Mouse (Mus musculus) forebrain, embryonic 11.5 days (tissue): ENCODE results near the gene I830077J02Rik. TPM values are rescaled to one million over a fixed set of nuclear protein-coding genes. Genes with fewer than 3 reads are reported as not detected.
"Not testable (repeated sequence)": the region's sequence is repeated elsewhere in the genome, so short reads cannot be mapped to it uniquely, and the experiment has no call there.

Source experiments
- ATAC-seq: fragments of 200-750 bp; cut with Nextera tagmentation; replicated peaks from 2 replicates; pipeline ENCODE4 v1.8.0; 2017; ENCODE audit warnings: moderate TSS enrichment; ENCODE audit not compliant: low FRiP score
- DNase-seq: peaks from one replicate; pipeline ENCODE4 v3.0.0-alpha.2; 2017; ENCODE audit warnings: low spot score
- H3K27ac ChIP-seq: fragments of 300-500 bp; sonication (generic); 2 replicates; pipeline ENCODE4 v1.5.1; 2014; ENCODE audit warnings: low read depth, low read length
- H3K27me3 ChIP-seq: fragments of 300-500 bp; sonication (generic); 2 replicates; pipeline ENCODE4 v1.6.1; 2014; ENCODE audit warnings: mild to moderate bottlenecking, low read length, mixed read lengths; ENCODE audit not compliant: control insufficient read depth, insufficient read depth
- H3K36me3 ChIP-seq: fragments of 300-500 bp; sonication (generic); 2 replicates; pipeline ENCODE4 v1.6.1; 2014; ENCODE audit warnings: mild to moderate bottlenecking, low read length, moderate library complexity, mixed read lengths; ENCODE audit not compliant: control insufficient read depth, insufficient read depth
- H3K4me1 ChIP-seq: fragments of 300-500 bp; sonication (generic); replicated peaks from 2 replicates; pipeline ENCODE4 v1.6.1; 2014; ENCODE audit warnings: low read length, mixed read lengths; ENCODE audit not compliant: control insufficient read depth, insufficient read depth
- H3K4me2 ChIP-seq: fragments of 300-500 bp; sonication (generic); 2 replicates; pipeline ENCODE4 v1.6.1; 2014; ENCODE audit warnings: low read depth, mild to moderate bottlenecking, low read length, moderate library complexity, mixed read lengths; ENCODE audit not compliant: severe bottlenecking
- H3K4me3 ChIP-seq: fragments of 300-500 bp; sonication (generic); 2 replicates; pipeline ENCODE4 v1.5.1; 2014; ENCODE audit warnings: low read depth, low read length
- H3K9ac ChIP-seq: fragments of 300-500 bp; sonication (generic); 2 replicates; pipeline ENCODE4 v1.6.1; 2014; ENCODE audit warnings: low read length
- H3K9me3 ChIP-seq: fragments of 300-500 bp; sonication (generic); 2 replicates; pipeline ENCODE4 v1.6.1; 2016; ENCODE audit warnings: low read length, mixed read lengths; ENCODE audit not compliant: control insufficient read depth
- WGBS: fragments of 180-500 bp; shearing (Covaris S2); extraction: QIAGEN DNeasy Blood & Tissue Kit; methylation state at CpG from one replicate; pipeline ENCODE4 v1.1.7; 2014; 5-methylcytosine and 5-hydroxymethylcytosine counted together
- polyA plus RNA-seq: library from polyadenylated mRNA; unstranded; fragments of >200 nt; fragmentation: Nextera tagmentation; extraction: Ambion mirVana; gene quantifications from 2 replicates; pipeline ENCODE4 v1.2.1, GENCODE M21; 2014

I830077J02Rik gene
- polyA plus RNA-seq, 1 experiment from 2014 or later = 0.52 TPM

DNA sequence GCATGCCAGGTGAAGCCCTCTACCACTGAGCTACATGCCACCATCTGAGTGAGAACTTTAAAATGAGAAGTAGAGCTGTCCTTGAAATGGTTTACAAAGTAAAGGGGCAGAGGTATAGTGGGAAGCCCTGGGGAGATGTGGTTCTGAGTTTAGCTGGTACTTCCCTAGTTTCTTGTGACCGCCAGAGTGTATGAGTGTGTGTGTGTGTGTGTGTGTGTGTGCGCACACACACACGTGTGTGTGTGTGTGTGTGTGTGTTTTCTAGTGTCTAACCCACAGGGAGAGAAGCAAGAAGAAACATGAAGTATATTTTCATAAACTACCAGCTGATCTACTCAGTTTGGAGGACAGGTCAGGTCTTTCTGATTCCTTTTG is 4.3 kb downstream of the I830077J02Rik start:
- Histone ChIP-seq H3K4me2 (no peak overlapping the region), H3K36me3 (no peaks in the 10 kb centered on the region), H3K9me3 (no peaks in the 10 kb centered on the region), H3K27ac (no peak overlapping the region), H3K4me3 (no peak overlapping the region), H3K4me1 (no peaks in the 10 kb centered on the region), H3K9ac (no peak overlapping the region), H3K27me3 (no peaks in the 10 kb centered on the region)
- WGBS = 96% methylated on average over 3 of the region's 3 CpGs
- DNase-seq = no peak
- no peak for ATAC-seq

DNA sequence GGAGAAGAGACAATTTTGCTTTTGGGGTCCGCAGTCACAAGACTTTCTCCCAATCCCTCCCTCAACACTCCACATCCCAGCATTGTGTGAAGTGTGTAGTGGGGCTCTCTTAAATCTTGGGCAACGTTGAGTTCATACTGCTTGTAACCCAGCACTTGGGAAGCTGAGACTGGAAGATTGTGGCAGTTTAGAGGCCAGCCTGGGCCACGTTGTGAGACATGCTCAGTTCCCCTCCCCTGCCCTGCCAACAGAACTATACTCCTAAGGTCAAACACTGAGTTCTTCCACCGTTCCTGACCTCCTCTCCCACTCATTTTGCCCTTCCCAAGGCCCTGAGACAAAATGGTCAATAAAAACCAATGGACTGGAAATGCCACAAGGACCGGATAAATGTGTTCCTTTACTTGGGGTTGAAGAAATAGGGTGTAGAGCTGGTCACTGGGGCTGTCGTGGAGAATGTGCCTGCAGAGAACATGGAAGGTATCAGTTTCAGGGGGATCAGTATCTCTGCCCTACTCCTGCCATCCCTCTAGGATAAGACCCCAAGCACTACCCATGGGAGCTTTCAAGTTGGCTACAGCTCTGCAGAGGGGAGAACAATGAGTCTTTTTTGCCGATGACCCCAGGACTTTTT is 4.8 kb downstream of the I830077J02Rik start:
- Histone ChIP-seq H3K27me3 (no peaks in the 10 kb centered on the region), H3K4me3 (no peak overlapping the region), H3K36me3 (no peaks in the 10 kb centered on the region), H3K9me3 (no peaks in the 10 kb centered on the region), H3K4me2 (no peak overlapping the region), H3K4me1 (no peaks in the 10 kb centered on the region), H3K27ac (no peak overlapping the region), H3K9ac (no peak overlapping the region)
- DNase-seq (no peak), ATAC-seq (no peak)
- 88% methylated on average over 7 of the region's 7 CpGs for WGBS

DNA sequence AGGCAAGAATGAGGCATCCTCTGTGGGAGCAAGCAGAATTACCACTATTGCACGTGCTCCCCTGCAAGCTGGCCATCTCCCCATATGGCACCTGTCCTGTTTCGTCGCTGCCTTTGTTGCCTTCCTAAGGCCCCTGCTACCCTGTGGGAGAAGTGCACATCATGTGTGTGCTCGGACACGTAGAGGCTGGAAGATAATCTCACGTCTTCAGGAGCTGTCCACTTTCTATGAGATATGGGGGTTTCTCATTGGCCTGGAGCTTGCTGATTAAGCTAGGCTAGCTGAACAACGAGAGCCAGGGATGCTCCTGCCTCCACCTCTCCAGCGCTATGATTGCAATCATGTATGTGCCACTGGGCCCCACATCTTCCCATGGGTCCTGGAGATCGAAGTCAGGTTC is 7.8 kb downstream of the I830077J02Rik start:
- Histone ChIP-seq H3K4me2 (no peak overlapping the region), H3K9ac (no peak overlapping the region), H3K9me3 (no peaks in the 10 kb centered on the region), H3K27ac (no peak overlapping the region), H3K4me3 (no peak overlapping the region), H3K36me3 (no peaks in the 10 kb centered on the region), H3K4me1 (no peaks in the 10 kb centered on the region), H3K27me3 (no peaks in the 10 kb centered on the region)
- WGBS = 85% methylated on average over 9 of the region's 9 CpGs
- DNase-seq (no peak), ATAC-seq (no peak)

DNA sequence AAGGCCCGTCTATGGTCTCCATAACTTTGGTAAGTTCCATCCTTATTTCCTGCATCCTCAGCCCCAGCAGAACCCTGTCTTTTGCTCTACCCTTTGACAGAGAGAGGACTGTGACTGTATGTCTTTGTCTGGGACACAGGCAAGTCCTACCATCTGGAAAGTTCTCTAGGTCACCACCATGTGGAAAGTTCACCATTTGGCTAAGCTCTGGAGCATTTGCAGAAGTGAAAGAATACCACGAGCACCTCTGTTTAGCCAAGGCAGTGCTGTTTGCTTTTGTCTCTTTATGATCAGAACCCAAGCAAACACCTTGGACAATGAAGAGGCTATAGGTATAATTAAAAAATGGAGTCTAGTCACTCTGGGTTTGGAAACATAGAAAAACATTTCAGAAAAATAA is 10.5 kb downstream of the I830077J02Rik start:
- WGBS = 84% methylated on average over 2 of the region's 2 CpGs
- no peak for ATAC-seq
- H3K4me1 ChIP-seq = no peaks in the 10 kb centered on the region
- no peak overlapping the region for H3K27ac ChIP-seq
- no peak overlapping the region for H3K4me3 ChIP-seq
- no peaks in the 10 kb centered on the region for H3K36me3 ChIP-seq
- no peaks in the 10 kb centered on the region for H3K27me3 ChIP-seq
- no peaks in the 10 kb centered on the region for H3K9me3 ChIP-seq
- H3K4me2 ChIP-seq = no peak overlapping the region
- H3K9ac ChIP-seq = no peak overlapping the region
- no peak for DNase-seq

DNA sequence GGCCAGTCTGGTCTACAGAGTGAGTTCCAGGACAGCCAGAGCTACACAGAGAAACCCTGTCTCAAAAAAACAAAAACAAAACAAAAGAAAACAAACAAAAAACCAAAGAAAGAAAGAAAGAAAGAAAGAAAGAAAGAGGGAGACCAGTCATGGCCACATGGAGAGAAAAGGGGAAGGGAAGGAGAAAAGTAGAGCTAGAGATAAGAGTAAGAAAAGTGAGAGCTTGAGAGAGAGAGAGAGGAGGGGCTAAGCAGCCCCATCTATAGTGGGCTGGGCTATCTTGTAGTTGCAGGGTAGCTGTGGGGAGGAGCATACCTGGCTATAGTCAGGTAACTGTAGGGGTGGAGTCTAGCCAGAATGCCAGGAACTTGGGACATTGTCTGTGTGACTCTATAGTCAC is 11.7 kb downstream of the I830077J02Rik start:
- not testable (repeated sequence) for H3K27ac ChIP-seq, H3K4me1 ChIP-seq, H3K4me2 ChIP-seq, H3K9me3 ChIP-seq, DNase-seq, ATAC-seq, H3K36me3 ChIP-seq, H3K4me3 ChIP-seq, H3K9ac ChIP-seq, H3K27me3 ChIP-seq

DNA sequence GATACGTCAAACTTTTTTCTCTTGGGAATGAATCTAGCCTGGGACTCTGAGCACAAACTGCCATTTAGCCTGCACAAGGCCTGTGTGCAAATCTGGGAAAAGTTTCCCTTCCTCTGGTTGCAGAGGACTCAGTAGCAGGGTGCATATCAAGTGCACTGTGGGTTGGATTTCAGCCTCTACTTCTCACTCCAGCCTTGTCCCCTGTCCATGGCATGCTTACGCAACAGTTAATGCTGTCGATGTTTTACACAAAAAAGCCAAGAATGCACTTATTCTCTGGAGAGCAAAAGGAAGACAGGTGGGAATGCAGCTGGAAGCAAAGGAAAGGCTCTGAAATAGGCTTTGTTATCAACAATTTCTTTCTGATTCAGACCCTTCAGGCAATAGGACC is 14.1 kb downstream of the I830077J02Rik start:
- H3K4me1 ChIP-seq = no peaks in the 10 kb centered on the region
- H3K9ac ChIP-seq = no peak overlapping the region
- no peaks in the 10 kb centered on the region for H3K27me3 ChIP-seq
- H3K27ac ChIP-seq = no peak overlapping the region
- ATAC-seq (no peak), DNase-seq (no peak)
- H3K9me3 ChIP-seq = no peaks in the 10 kb centered on the region
- 71% methylated on average over 3 of the region's 3 CpGs for WGBS
- no peak overlapping the region for H3K4me2 ChIP-seq
- H3K4me3 ChIP-seq = no peak overlapping the region
- H3K36me3 ChIP-seq = no peaks in the 10 kb centered on the region

DNA sequence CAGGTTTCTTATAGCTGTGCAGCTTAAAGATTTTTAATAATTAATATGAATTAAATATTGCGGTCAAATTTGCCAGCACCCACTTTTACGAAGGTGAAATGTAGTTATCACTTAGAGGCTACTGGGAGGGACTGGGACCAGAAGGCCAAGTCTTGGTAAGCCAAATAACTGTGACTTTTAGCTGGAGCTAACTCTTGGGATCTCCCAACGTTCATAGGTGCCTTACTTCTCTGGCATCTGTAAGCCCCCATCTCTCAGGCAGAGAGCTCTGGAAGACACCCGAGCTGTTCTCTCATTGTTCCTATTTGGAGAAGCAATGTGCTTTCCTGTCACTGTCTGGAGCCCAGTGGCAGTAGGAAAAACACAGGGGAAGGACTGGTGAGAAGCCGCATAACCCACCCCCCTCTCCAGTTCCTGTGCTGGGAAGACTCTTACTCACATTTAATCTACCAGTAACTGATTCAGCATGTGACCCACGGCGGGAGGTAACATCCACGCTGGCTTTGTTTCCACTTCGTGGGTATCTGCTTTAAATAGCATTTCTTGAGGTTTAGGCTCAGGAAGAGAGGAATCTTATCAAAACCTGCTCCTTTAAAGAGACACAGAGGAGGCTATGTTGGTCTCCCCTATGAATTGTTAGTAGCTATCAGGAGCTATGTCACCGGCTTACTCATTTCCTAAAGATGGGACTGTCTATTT is 14.7 kb downstream of the I830077J02Rik start:
- DNase-seq (peak; percentile 65), ATAC-seq (no peak)
- Histone ChIP-seq H3K36me3 (no peaks in the 10 kb centered on the region), H3K9me3 (no peaks in the 10 kb centered on the region), H3K9ac (no peak overlapping the region), H3K27me3 (no peaks in the 10 kb centered on the region), H3K4me2 (no peak overlapping the region), H3K4me3 (no peak overlapping the region), H3K27ac (no peak overlapping the region), H3K4me1 (no peaks in the 10 kb centered on the region)
- 68% methylated on average over 10 of the region's 10 CpGs for WGBS

DNA sequence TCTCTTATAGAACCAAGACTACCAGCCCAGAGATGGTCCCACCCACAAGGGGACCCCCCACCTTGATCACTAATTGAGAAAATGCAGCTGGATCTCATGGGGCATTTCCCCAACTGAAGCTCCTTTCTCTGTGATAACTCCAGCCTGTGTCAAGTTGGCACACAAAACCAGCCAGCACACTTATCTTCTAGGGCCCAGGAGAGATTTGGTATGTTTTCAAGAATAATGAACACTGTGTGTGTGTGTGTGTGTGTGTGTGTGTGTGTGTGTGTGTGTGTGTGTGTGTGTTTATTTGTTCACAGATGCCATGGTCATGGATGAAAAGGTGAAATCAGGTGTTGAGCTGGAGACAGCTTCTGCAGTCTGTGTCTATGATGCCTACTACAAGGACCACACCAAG is 16.0 kb downstream of the I830077J02Rik start:
- not testable (repeated sequence) for H3K27ac ChIP-seq, H3K27me3 ChIP-seq, ATAC-seq, DNase-seq, H3K4me1 ChIP-seq, H3K4me2 ChIP-seq, H3K9ac ChIP-seq, H3K4me3 ChIP-seq, H3K36me3 ChIP-seq, H3K9me3 ChIP-seq

DNA sequence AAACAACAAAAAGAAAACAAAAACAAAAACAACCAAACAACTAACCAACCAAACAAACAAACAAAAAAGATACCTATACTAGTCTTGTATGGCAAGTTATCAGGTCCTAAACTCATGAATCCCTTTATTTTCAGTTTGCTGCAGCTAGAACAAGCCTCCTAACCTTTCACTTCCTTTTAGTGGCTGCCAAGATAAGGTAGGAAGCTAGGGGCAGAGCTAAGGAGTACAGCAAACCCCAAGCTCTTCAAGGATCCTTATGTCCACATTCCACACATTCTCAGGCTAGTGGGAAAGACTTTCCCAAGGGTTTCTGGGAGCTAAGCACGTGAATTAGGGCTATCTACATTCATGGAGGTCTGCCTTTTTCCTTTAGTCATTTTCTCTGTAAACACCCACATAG is 17.2 kb downstream of the I830077J02Rik start:
- ATAC-seq (no peak), DNase-seq (no peak)
- Histone ChIP-seq H3K4me2 (no peak overlapping the region), H3K27ac (no peak overlapping the region), H3K4me3 (no peak overlapping the region), H3K4me1 (no peaks in the 10 kb centered on the region), H3K9me3 (no peaks in the 10 kb centered on the region), H3K27me3 (no peaks in the 10 kb centered on the region), H3K36me3 (no peaks in the 10 kb centered on the region), H3K9ac (no peak overlapping the region)
- WGBS = 48% methylated on average over 1 of the region's 1 CpGs
